Mouse (Mus musculus): ENCODE data around the gene Dock10. TPM values are rescaled to one million over a fixed set of nuclear protein-coding genes. Genes with fewer than 3 reads are reported as not detected.

The Dock10 gene
- polyA plus RNA-seq, 1 experiment from 2014 or later, result 2.1 TPM

DNA sequence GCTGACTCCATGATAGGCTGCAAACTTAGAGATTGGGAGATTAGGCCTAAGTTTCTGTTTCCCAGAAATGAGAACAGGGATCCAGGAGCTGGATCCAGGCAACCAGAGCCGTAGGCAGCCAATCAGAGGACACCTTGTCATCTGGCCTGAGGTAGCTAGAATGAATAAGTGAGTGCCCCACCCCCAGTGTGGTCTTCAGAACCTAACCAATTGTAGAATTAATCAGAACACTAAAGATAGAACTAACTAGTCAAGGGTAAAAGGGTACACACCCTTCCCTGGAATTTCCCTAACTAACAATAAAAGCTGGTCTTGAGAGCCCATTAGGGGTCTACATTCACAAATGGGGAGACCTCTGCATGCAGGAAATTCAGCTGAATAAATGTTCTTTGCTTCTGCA is 135.7 kb downstream of the Dock10 start:
- no peaks in the 10 kb centered on the region for H3K9me3 ChIP-seq
- H3K27ac ChIP-seq (replicated peaks), result no peak overlapping the region
- no peaks in the 10 kb centered on the region for H3K4me1 ChIP-seq
- H3K4me3 ChIP-seq, result no peak overlapping the region
- no peaks in the 10 kb centered on the region for H3K27me3 ChIP-seq
- H3K4me2 ChIP-seq (replicated peaks), result no peak overlapping the region
- H3K36me3 ChIP-seq, result no peaks in the 10 kb centered on the region
- ATAC-seq (replicated peaks), result no peak
- H3K9ac ChIP-seq (replicated peaks), result no peak overlapping the region
- 98% methylated on average over 1 of the region's 1 CpGs for WGBS

DNA sequence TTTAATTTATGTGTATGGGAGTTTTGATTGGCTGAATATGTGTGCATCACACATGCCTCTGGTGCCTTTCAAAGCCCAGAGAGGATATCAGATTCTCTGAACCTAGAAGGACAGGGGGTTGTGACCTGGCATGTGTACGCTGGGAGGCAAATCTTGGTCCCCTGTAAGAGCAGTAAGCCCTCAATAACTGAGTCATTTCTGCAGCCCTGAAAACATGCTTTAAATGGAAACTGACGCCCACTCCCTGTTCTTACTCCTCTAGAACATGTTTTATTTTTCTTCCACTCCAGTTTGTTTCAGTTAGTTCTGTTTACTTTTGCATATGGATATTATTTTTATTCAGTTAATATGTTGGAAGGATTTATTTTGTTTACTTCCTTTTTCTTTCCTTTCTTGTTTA is 139.2 kb downstream of the Dock10 start:
- Histone ChIP-seq H3K27me3 (no peaks in the 10 kb centered on the region), H3K4me3 (no peak overlapping the region), H3K27ac (replicated peaks) (no peak overlapping the region), H3K9me3 (no peaks in the 10 kb centered on the region), H3K36me3 (no peaks in the 10 kb centered on the region), H3K4me2 (replicated peaks) (no peak overlapping the region), H3K9ac (replicated peaks) (no peak overlapping the region), H3K4me1 (no peaks in the 10 kb centered on the region)
- no peak for ATAC-seq (replicated peaks)
- WGBS, result 88% methylated on average over 2 of the region's 2 CpGs

DNA sequence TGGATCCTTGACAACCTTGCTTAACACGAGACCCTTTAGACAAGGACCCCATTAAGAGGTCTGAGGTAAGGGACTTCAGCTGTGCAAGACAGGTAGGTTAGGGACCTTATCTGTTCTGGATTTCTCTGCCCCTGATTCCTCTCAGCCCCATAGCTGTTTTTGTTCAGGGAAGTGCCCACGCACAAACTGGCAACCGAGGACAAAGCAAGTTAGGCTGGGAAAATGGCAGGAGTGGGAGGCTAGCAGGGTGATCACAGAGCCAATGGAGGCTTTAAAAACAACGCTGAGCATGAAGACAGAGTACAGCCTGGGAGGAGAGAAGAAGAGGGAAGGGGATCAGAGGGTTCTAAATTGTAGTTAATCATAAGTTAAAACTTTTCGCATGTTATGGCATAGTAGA is 141.7 kb downstream of the Dock10 start:
- WGBS, result 86% methylated on average over 5 of the region's 5 CpGs

DNA sequence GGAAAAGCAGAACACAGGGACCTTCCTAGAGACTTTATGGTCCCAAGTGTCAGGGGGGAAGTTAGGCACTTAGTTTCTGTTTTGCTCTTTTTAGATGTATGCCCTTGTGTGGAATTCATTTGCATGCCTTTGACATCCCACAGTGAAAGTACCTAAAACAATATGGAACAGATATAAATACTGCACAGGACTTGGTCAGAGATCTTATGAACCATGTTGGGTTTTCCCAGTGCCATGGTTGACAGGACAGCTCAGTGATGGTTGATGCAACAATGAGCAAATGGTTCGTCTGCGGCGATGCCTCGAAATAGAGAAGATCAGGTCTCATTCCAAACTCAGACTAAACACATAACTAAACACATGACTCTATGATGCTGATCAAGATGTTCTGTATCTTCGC is 143.6 kb downstream of the Dock10 start:
- WGBS, result 97% methylated on average over 5 of the region's 5 CpGs
- no peak overlapping the region for H3K4me3 ChIP-seq
- no peak overlapping the region for H3K4me2 ChIP-seq (replicated peaks)
- no peaks in the 10 kb centered on the region for H3K27me3 ChIP-seq
- H3K9me3 ChIP-seq, result no peaks in the 10 kb centered on the region
- no peaks in the 10 kb centered on the region for H3K36me3 ChIP-seq
- no peaks in the 10 kb centered on the region for H3K4me1 ChIP-seq
- H3K27ac ChIP-seq (replicated peaks), result no peak overlapping the region
- no peak for ATAC-seq (replicated peaks)
- H3K9ac ChIP-seq (replicated peaks), result no peak overlapping the region

More for the DNA sequence above, 141.7 kb downstream of the Dock10 start:
- no peak for ATAC-seq (replicated peaks)
- no peaks in the 10 kb centered on the region for H3K36me3 ChIP-seq
- H3K4me2 ChIP-seq (replicated peaks), result no peak overlapping the region
- H3K9ac ChIP-seq (replicated peaks), result no peak overlapping the region
- no peaks in the 10 kb centered on the region for H3K27me3 ChIP-seq
- H3K27ac ChIP-seq (replicated peaks), result no peak overlapping the region
- no peaks in the 10 kb centered on the region for H3K4me1 ChIP-seq
- H3K9me3 ChIP-seq, result no peaks in the 10 kb centered on the region
- H3K4me3 ChIP-seq, result no peak overlapping the region

DNA sequence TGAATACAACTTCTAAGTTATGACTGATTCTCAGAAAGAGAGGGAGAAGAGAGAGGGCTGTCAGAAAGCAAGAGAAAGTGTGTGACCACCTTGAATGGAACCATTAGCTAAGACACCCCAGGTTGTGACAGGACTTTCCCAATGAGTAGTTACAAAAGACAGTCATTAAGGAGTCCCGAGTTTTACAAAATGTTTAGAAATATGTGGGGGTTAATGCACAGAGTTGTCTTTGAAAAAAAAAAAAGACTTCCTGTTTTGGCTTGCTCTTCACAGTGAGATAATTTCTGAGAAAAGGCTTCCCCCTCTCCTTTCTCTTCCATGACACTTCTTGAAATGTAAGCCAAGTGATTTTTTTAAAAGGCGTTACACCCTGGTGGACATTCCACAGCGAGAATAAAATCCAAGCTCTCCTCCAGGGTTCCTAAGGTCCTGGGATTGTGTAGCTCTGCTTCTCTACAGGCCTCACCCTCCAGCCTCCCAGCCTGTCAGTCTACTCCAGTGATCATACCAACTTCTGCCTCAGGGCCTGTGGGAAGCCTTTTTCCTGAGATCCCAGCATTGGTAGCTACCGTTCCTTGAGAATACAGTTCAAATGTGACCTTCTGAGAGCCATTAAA is 144.8 kb downstream of the Dock10 start:
- Histone ChIP-seq H3K27me3 (no peaks in the 10 kb centered on the region), H3K4me3 (no peak overlapping the region), H3K9ac (replicated peaks) (no peak overlapping the region), H3K36me3 (no peaks in the 10 kb centered on the region), H3K27ac (replicated peaks) (no peak overlapping the region), H3K9me3 (no peaks in the 10 kb centered on the region), H3K4me1 (no peaks in the 10 kb centered on the region), H3K4me2 (replicated peaks) (no peak overlapping the region)
- 83% methylated on average over 4 of the region's 4 CpGs for WGBS
- ATAC-seq (replicated peaks), result no peak

DNA sequence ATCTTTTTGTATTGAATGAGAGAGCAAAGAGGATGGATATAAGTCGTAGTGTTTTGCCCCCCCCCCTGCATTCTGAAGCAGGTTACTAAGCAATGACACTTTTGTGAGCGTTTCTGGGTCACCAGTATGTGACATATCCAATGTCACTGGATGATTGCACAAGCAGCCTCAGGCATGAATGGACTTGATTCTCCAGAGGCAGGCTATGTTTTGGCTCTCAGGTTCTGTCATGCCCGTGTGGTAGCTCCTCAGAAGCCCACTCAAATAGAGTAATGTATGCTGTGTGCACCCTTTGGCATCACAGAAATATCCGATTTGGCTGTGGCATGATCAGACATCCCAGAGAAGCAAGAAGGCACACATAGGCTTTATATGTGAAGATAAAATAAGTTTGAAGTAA is 150.8 kb downstream of the Dock10 start:
- Histone ChIP-seq H3K27me3 (no peaks in the 10 kb centered on the region), H3K4me3 (no peak overlapping the region), H3K9me3 (no peaks in the 10 kb centered on the region), H3K36me3 (no peaks in the 10 kb centered on the region), H3K4me2 (replicated peaks) (no peak overlapping the region), H3K9ac (replicated peaks) (no peak overlapping the region), H3K4me1 (no peaks in the 10 kb centered on the region), H3K27ac (replicated peaks) (no peak overlapping the region)
- WGBS, result 79% methylated on average over 4 of the region's 4 CpGs
- no peak for ATAC-seq (replicated peaks)

DNA sequence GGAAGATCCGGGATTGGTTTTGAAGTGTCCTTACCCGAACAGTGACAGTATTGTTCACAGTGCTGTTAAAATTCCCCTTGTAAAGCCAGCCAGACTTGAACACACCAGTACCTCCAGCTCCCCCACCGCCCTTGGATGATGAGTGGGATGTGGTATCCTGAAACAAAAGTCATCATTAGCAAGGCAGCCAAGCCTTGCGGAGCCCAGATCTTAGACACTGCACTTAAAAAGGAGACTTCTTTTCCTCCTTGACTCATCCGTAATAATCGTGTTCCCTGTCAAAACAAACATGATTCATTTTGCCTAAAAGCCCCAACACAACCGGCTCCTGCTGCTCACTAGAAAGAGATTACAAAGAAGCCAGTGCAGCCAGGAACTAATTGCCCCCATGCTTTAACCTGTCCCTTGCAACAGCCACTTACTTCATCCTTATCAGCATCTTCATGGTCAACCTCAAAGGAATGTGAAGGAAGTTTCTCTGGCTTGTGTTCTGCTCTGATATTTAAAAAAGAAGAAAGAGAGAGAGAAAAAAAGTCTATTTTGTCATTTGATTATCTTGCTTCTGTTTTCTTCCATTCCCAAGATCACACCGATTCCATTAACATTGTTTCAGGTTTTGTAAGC is 152.1 kb downstream of the Dock10 start:
- Histone ChIP-seq H3K9me3 (no peaks in the 10 kb centered on the region), H3K36me3 (no peaks in the 10 kb centered on the region), H3K27ac (replicated peaks) (no peak overlapping the region), H3K27me3 (no peaks in the 10 kb centered on the region), H3K4me3 (no peak overlapping the region), H3K4me2 (replicated peaks) (no peak overlapping the region), H3K9ac (replicated peaks) (no peak overlapping the region), H3K4me1 (no peaks in the 10 kb centered on the region)
- WGBS, result 40% methylated on average over 8 of the region's 8 CpGs
- no peak for ATAC-seq (replicated peaks)

DNA sequence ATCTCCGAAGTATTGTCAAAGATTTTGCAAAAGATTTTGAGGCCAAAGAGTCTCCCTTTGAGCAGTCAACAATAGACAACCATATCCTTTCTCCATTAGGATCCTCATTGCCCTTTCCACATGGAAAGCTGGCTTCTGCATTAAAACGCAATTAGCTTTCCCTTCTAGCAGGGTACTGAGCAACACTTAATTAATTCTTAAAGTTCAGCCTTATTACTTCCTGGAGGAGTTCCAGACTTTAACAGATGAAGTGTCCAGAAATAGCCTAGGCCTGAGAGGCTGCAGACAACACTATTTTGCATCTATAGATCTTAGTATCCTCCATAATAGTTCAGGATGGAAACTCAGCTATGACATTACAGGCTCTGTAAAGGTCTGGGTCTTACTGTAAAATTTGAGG is 154.0 kb downstream of the Dock10 start:
- 37% methylated on average over 2 of the region's 2 CpGs for WGBS
- Histone ChIP-seq H3K9me3 (no peaks in the 10 kb centered on the region), H3K9ac (replicated peaks) (no peak overlapping the region), H3K36me3 (no peaks in the 10 kb centered on the region), H3K4me1 (no peaks in the 10 kb centered on the region), H3K4me3 (no peak overlapping the region), H3K27ac (replicated peaks) (no peak overlapping the region), H3K4me2 (replicated peaks) (no peak overlapping the region), H3K27me3 (no peaks in the 10 kb centered on the region)
- no peak for ATAC-seq (replicated peaks)

DNA sequence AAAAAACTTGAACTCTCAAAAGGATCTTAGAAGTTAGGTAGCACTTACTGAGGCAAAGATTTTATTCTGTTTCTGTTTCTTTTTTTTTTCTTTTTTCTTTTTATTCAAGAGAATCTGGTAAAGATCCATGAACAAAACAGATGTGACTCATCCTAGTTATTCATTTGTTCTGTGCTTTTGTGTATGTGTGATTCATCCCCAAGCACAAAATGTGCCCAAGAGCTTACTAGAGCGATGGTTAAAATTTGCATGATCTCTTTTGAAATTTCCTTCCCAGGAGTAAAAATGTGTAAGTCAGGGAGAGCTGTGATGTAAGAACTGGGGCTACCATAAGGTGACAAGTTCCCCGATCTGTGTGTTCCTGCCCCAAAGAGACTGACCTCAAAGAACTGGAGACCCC is 155.2 kb downstream of the Dock10 start:
- no peaks in the 10 kb centered on the region for H3K36me3 ChIP-seq
- H3K4me1 ChIP-seq, result no peaks in the 10 kb centered on the region
- no peak overlapping the region for H3K4me3 ChIP-seq
- no peaks in the 10 kb centered on the region for H3K9me3 ChIP-seq
- WGBS, result 97% methylated on average over 2 of the region's 2 CpGs
- ATAC-seq (replicated peaks), result no peak
- no peak overlapping the region for H3K9ac ChIP-seq (replicated peaks)
- no peak overlapping the region for H3K4me2 ChIP-seq (replicated peaks)
- no peak overlapping the region for H3K27ac ChIP-seq (replicated peaks)
- H3K27me3 ChIP-seq, result no peaks in the 10 kb centered on the region

DNA sequence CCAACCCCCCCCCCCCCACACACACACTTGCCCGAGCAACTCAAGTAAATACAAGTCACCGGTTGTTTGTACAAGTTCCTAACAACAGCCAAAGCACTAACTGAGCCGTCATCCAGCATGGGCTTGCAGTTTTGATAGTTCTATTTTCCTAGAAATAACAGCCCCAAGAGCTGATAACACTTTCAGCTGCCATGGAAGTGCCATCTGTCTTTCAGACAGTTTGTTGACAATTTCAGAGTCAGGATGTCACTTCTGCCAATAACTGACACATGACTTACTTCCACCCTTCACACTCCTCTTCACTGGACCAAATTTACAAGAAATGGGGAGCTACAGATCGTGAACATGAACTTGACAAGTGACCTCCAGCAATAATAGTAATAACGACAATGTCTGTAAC is 175.0 kb downstream of the Dock10 start:
- H3K4me2 ChIP-seq (replicated peaks), result no peak overlapping the region
- H3K27me3 ChIP-seq, result no peaks in the 10 kb centered on the region
- no peak overlapping the region for H3K4me3 ChIP-seq
- 78% methylated on average over 5 of the region's 5 CpGs for WGBS
- H3K4me1 ChIP-seq, result no peaks in the 10 kb centered on the region
- no peak overlapping the region for H3K9ac ChIP-seq (replicated peaks)
- ATAC-seq (replicated peaks), result no peak
- H3K36me3 ChIP-seq, result no peaks in the 10 kb centered on the region
- H3K9me3 ChIP-seq, result no peaks in the 10 kb centered on the region
- no peak overlapping the region for H3K27ac ChIP-seq (replicated peaks)

DNA sequence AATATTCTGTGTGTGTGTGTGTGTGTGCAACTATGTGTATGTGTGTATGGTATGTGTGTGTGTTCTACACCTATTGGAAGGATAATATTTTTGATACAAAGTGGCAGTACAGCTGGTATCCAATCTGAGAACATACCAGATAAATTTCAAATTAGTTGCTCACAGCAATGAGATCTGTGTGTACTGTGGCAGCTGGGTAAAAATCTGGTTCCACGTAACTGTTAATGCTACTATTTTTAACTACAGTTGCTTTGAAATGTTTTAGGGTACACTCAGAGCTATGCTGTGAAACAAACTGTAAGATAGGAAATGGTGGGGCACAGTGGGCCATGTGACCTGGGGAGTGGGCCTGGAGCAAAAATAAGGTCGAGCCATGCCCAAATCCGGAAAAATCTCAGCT is 176.1 kb downstream of the Dock10 start:
- no peak overlapping the region for H3K9ac ChIP-seq (replicated peaks)
- H3K9me3 ChIP-seq, result no peaks in the 10 kb centered on the region
- H3K4me1 ChIP-seq, result no peaks in the 10 kb centered on the region
- H3K27ac ChIP-seq (replicated peaks), result no peak overlapping the region
- H3K4me2 ChIP-seq (replicated peaks), result no peak overlapping the region
- ATAC-seq (replicated peaks), result no peak
- no peak overlapping the region for H3K4me3 ChIP-seq
- no peaks in the 10 kb centered on the region for H3K36me3 ChIP-seq
- WGBS, result 86% methylated on average over 3 of the region's 3 CpGs
- H3K27me3 ChIP-seq, result no peaks in the 10 kb centered on the region

DNA sequence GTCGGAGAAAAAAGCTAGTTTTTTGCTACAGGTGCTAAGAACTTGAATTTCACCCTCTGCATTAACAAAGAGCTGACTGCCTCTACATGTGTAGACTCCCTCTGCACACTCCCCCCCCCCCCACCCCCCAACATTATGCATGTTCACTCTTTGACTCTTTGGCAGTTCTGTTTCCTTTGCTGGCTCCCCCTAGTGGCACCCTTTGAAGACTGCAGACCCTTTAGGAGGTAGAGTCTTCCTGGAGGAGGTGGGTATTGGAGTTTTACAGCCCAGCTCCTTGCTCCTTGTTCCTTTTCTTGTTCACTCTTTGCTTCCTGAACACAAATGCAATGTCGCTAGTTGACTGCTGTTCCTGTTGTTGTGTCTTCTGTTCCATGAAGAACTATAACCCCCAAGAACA is 181.4 kb downstream of the Dock10 start:
- Histone ChIP-seq H3K4me1 (no peaks in the 10 kb centered on the region), H3K27me3 (no peaks in the 10 kb centered on the region), H3K9ac (replicated peaks) (no peak overlapping the region), H3K27ac (replicated peaks) (no peak overlapping the region), H3K36me3 (no peaks in the 10 kb centered on the region), H3K4me2 (replicated peaks) (no peak overlapping the region), H3K9me3 (no peaks in the 10 kb centered on the region), H3K4me3 (no peak overlapping the region)
- 79% methylated on average over 2 of the region's 2 CpGs for WGBS
- ATAC-seq (replicated peaks), result no peak

DNA sequence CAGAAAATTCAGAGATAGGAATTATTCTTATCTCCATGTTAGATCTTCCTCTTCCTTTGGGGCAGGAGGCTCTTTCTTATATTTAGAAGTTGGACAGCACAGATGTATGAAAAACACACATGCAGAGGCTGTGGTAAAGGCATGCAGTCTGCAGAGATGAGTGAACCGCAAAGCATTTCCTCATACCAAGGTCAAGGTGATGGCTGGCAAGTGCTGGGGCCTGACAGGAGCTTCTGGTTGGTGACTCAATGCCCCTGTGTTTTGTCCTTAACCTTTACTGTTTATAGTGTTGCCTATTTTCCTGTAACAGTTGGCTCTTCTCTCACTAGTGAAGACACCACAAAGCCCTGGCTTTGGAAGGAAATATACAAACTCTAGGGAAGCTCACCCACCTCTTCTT is 201.9 kb downstream of the Dock10 start:
- ATAC-seq (replicated peaks), result no peak
- no peak overlapping the region for H3K27ac ChIP-seq (replicated peaks)
- H3K4me2 ChIP-seq (replicated peaks), result no peak overlapping the region
- no peaks in the 10 kb centered on the region for H3K36me3 ChIP-seq
- H3K9ac ChIP-seq (replicated peaks), result no peak overlapping the region
- H3K27me3 ChIP-seq, result no peaks in the 10 kb centered on the region
- H3K4me3 ChIP-seq, result no peak overlapping the region
- H3K9me3 ChIP-seq, result no peaks in the 10 kb centered on the region
- WGBS, result 100% methylated on average over 1 of the region's 1 CpGs
- no peaks in the 10 kb centered on the region for H3K4me1 ChIP-seq

All from forebrain, embryonic 15.5 days (tissue).